Mouse (Mus musculus) hindbrain, embryonic 12.5 days (tissue): ENCODE data around the gene Gsk3a. TPM values are rescaled to one million over a fixed set of nuclear protein-coding genes. Genes with fewer than 3 reads are reported as not detected.

Experiments used
- ATAC-seq: fragments of 200-750 bp; cut with Nextera tagmentation; 2 replicates; pipeline ENCODE4 v1.8.0; 2017; ENCODE audit warnings: moderate TSS enrichment; ENCODE audit not compliant: low FRiP score
- H3K27ac ChIP-seq: fragments of 300-500 bp; sonication (generic); 2 replicates; pipeline ENCODE4 v1.5.1; 2016; ENCODE audit warnings: mild to moderate bottlenecking
- H3K27me3 ChIP-seq: fragments of 300-500 bp; sonication (generic); 2 replicates; pipeline ENCODE4 v1.6.1; 2016; ENCODE audit warnings: mild to moderate bottlenecking
- H3K36me3 ChIP-seq: fragments of 300-500 bp; sonication (generic); 2 replicates; pipeline ENCODE4 v1.6.1; 2016; ENCODE audit warnings: mild to moderate bottlenecking
- H3K4me1 ChIP-seq: fragments of 300-500 bp; sonication (generic); 2 replicates; pipeline ENCODE4 v1.6.1; 2016
- H3K4me2 ChIP-seq: fragments of 300-500 bp; sonication (generic); replicated peaks from 2 replicates; pipeline ENCODE4 v1.6.1; 2016; ENCODE audit warnings: mild to moderate bottlenecking
- H3K4me3 ChIP-seq: fragments of 300-500 bp; sonication (generic); 2 replicates; pipeline ENCODE4 v1.5.1; 2016; ENCODE audit warnings: mild to moderate bottlenecking
- H3K9ac ChIP-seq: fragments of 300-500 bp; sonication (generic); 2 replicates; pipeline ENCODE4 v1.6.1; 2016; ENCODE audit warnings: mild to moderate bottlenecking, moderate library complexity
- H3K9me3 ChIP-seq: fragments of 300-500 bp; sonication (generic); replicated peaks from 2 replicates; pipeline ENCODE4 v1.6.1; 2016; ENCODE audit warnings: mild to moderate bottlenecking
- WGBS: fragments of 180-500 bp; shearing (Covaris S2); methylation state at CpG from one replicate; pipeline ENCODE4 v1.1.7; 2016; 5-methylcytosine and 5-hydroxymethylcytosine counted together
- polyA plus RNA-seq: library from polyadenylated mRNA; unstranded; fragments of >200 nt; fragmentation: Nextera tagmentation; extraction: Ambion mirVana; gene quantifications from 2 replicates; pipeline ENCODE4 v1.2.1, GENCODE M21; 2016

Gene Gsk3a
- polyA plus RNA-seq, 1 experiment from 2014 or later, result 19.6 TPM

DNA sequence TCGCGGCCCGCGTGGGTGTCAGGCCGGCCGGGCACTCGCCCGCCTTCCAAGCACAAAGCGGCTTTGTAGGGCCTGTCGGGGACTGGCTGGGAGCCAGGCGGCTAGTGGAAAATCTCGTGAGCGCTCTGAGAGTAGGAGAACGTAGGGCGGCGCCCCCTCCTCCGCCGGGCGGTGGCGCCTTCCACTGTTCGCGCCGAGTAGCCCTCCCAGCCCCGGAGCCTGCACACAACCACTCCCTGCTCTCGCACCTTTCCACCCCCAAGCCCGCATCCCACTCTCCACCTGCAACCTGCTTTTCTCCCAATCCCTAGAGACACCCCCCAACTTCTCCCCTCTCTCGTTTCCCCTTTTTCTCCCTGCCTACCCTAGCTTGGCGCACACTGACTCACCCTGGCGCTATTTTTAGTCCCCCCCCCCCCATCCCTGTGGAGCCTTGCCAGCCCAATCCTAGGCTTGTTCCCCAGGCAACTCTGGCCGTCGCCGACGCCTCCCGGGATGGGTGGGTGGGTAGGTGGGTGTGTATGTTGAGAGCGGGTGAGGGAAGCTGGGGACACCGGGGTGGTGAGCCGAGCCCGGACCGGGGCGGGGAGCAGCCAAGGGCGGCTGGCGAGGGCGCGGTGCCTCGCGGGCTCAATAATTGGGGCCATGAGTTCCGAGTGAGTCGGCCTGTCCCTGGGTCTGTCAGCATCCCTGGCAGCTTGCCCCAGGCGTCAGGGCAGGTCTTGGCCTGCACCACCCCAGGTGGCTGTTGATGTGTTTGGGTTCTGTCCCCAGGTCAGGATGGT lies 41.6 kb upstream of the Gsk3a start:
- ATAC-seq, result peak; percentile 69
- Histone ChIP-seq H3K9ac (peak overlapping the region; percentile 86), H3K27ac (peak overlapping the region; percentile 99), H3K9me3 (no peaks in the 10 kb centered on the region), H3K4me3 (peak overlapping the region; percentile 60), H3K4me2 (peak overlapping the region; percentile 91), H3K4me1 (peaks cover 67% of the 10 kb centered on the region), H3K27me3 (no peaks in the 10 kb centered on the region), H3K36me3 (peaks cover 3% of the 10 kb centered on the region)
- WGBS, result under 1% methylated on average over 42 of the region's 49 CpGs

DNA sequence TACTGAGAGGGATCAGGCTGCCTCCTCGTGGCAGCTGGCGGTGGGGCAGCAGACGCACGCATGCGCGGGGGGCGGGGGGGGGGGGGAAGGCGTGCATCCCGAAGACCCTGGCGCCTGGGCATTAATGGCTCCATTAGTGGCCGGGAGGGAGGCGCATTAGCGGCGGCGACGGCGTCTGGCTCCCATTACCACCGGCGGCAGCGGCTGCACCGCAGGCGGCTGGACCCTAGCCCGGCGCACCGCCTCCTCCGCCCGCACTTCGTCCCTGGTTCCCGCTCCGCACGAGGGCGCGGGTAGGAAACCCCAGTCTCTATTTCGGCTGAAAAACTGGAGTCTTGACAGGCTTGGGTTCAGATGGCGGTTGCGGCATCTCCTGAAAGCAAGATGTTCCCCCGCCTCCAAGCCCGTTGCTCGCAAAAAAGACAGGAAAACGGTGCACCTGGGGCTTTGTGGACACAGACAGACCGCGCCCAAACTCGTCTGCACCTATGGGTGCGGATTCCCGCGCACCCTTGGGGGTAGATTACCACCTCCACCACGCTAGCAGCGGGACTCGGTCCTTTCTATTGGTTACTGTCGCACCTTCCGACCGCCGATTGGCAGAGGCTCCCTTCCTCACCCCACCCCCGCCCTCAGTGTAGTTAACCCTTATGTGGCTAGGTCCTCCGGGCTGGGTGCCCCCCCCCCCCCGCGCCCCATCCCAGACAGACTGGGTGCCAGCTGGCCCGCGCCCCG lies 40.9 kb upstream of the Gsk3a start:
- H3K4me3 ChIP-seq, result peak overlapping the region; percentile 60
- H3K9me3 ChIP-seq, result no peaks in the 10 kb centered on the region
- H3K27ac ChIP-seq, result peak overlapping the region; percentile 99
- ATAC-seq, result peak; percentile 72
- WGBS, result under 1% methylated on average over 48 of the region's 60 CpGs
- peak overlapping the region; percentile 86 for H3K9ac ChIP-seq
- peaks cover 8% of the 10 kb centered on the region for H3K36me3 ChIP-seq
- H3K4me1 ChIP-seq, result peaks cover 67% of the 10 kb centered on the region
- no peaks in the 10 kb centered on the region for H3K27me3 ChIP-seq
- H3K4me2 ChIP-seq, result peak overlapping the region; percentile 91

DNA sequence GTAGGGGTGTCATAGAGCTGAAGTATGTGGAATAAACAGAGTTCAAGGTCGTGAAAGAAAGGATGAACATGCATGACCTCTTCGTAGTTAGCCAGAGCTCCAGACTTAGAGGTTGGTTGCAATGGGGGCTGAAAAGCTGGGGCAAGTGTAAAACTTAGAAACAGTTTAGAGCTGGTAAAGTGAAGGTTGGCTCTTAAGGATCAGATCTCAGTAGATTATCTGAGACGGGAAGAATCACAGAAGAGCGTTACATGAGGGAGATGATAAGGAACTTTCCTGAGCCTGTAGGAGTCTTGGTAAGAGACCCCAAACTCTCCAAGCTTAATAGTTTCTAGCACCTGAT lies 40.3 kb upstream of the Gsk3a start:
- ATAC-seq, result no peak
- peak overlapping the region; percentile 86 for H3K9ac ChIP-seq
- WGBS, result 16% methylated on average over 4 of the region's 4 CpGs
- H3K9me3 ChIP-seq, result no peaks in the 10 kb centered on the region
- peak overlapping the region; percentile 99 for H3K27ac ChIP-seq
- peak overlapping the region; percentile 60 for H3K4me3 ChIP-seq
- H3K4me2 ChIP-seq, result peak overlapping the region; percentile 91
- peaks cover 65% of the 10 kb centered on the region for H3K4me1 ChIP-seq
- H3K27me3 ChIP-seq, result no peaks in the 10 kb centered on the region
- peaks cover 14% of the 10 kb centered on the region for H3K36me3 ChIP-seq

DNA sequence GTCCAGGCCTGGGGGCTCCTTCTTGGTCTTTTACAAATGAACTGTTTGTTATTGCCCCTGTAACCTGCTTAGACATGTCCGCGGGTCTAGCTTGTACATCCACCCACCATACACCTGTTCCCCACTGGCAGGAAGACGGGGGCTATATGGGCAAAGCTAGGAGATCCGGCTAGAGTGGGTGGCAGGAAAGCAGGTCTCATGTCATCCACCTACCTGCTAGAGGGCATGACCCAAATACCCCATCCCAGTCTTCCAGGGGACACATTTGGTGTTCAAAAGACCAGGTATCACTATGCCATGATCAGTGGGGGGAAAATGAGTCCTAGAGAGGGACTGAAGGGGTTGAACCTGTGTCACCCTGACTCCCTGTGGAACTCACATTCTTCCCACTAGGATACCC lies 39.8 kb upstream of the Gsk3a start:
- no peaks in the 10 kb centered on the region for H3K27me3 ChIP-seq
- peak overlapping the region; percentile 91 for H3K4me2 ChIP-seq
- peaks cover 64% of the 10 kb centered on the region for H3K4me1 ChIP-seq
- peak overlapping the region; percentile 99; the same call in 1 of the 2 replicates for H3K27ac ChIP-seq
- no peak for ATAC-seq
- WGBS, result 90% methylated on average over 4 of the region's 4 CpGs
- peak overlapping the region; percentile 86; the same call in 1 of the 2 replicates for H3K9ac ChIP-seq
- H3K9me3 ChIP-seq, result no peaks in the 10 kb centered on the region
- H3K4me3 ChIP-seq, result peak overlapping the region; percentile 60; the same call in 1 of the 2 replicates
- H3K36me3 ChIP-seq, result peaks cover 19% of the 10 kb centered on the region

DNA sequence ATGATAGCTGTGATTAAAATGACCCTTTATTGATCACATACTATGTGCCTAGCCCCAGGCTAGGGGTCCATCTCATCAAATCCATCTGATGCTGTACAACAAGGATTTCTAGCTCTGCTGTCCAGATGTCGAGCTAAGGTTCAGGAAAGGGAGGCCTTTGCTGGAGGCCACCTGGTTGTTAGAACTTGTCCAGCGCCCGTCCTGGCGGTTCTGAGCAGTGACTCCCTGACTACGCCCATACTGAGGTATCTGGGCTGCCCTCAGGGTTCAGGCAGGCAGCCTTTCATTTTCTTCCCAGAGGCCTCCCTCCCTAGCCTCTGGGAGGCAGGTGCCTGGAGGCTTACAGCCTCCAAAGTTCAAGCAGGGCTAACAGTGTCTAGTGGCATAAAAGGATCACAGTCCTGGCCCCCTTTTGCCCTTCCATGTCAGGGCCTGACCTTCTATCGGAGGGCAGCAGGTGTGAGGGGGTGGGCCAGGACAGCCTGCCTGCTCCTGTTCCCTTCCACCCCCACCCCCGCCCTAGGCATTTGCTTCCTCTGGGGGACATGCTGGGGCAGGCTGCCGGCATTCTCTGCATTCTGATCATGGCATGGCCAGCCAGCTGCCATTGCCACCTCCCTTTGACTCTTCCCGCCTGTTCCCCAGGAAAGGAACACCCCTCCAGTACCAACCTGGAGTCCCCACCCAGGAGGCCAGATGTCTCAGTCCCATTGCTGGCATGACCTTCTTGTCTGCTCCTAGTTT lies 38.1 kb upstream of the Gsk3a start:
- 54% methylated on average over 9 of the region's 9 CpGs for WGBS

DNA sequence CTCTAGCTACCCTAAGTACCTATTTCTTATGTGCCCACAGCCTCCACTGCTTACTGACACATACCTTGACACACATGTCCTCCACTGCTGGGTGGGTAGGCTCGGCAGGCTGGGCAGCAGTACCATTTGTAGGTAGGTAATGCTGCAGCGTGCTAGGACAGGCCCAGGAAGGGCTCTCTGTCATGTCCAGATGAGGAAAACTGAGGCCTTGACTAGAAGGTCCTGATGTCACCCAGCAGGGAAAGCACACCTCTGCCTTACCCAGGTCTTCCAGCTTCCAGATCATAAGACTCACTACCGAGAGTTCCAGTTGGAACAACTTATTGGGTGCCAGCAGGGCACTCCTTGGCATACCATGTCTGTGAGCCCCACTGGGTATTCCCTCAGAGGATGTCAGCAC lies 37.3 kb upstream of the Gsk3a start:
- Histone ChIP-seq H3K4me1 (peaks cover 51% of the 10 kb centered on the region), H3K27ac (no peak overlapping the region), H3K4me3 (no peak overlapping the region), H3K9me3 (no peaks in the 10 kb centered on the region), H3K36me3 (peaks cover 38% of the 10 kb centered on the region), H3K27me3 (no peaks in the 10 kb centered on the region), H3K4me2 (no peak overlapping the region; the same call in 1 of the 2 replicates), H3K9ac (no peak overlapping the region)
- 86% methylated on average over 3 of the region's 3 CpGs for WGBS
- ATAC-seq, result no peak

More for the DNA sequence above, 38.1 kb upstream of the Gsk3a start:
- H3K4me1 ChIP-seq, result peaks cover 54% of the 10 kb centered on the region
- H3K9ac ChIP-seq, result 0 out of 2 replicates have a peak overlapping the region, but pooled peaks have one; percentile 32
- H3K9me3 ChIP-seq, result no peaks in the 10 kb centered on the region
- H3K4me3 ChIP-seq, result no peak overlapping the region
- H3K27me3 ChIP-seq, result no peaks in the 10 kb centered on the region
- H3K4me2 ChIP-seq, result no peak overlapping the region
- ATAC-seq, result no peak
- 0 out of 2 replicates have a peak overlapping the region, but pooled peaks have one; percentile 17 for H3K27ac ChIP-seq
- H3K36me3 ChIP-seq, result peaks cover 36% of the 10 kb centered on the region

DNA sequence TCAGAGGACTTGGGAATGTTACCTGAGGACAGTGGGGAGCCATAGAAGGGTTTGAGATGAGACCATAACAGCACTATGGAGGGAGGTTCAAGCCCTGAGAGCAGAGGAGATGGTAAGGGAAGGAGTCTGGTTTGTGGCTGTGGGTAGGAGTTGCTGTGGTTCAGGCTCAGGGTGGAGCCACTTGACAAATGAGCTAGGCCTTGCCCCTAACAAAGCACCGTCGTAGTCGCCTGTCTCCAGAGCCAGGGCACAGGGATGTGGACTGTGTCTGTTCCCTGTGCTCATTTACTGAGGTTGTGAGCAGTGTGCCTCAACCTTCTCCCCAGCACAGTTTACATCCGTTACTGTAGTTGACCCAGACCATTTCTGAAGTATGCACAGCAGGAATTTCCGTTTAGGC lies 36.9 kb upstream of the Gsk3a start:
- Histone ChIP-seq H3K9me3 (no peaks in the 10 kb centered on the region), H3K27ac (no peak overlapping the region), H3K9ac (0 out of 2 replicates have a peak overlapping the region, but pooled peaks have one; percentile 24), H3K36me3 (peaks cover 38% of the 10 kb centered on the region), H3K27me3 (no peaks in the 10 kb centered on the region), H3K4me3 (no peak overlapping the region), H3K4me1 (peaks cover 51% of the 10 kb centered on the region), H3K4me2 (no peak overlapping the region; the same call in 1 of the 2 replicates)
- WGBS, result 52% methylated on average over 5 of the region's 5 CpGs
- ATAC-seq, result no peak

DNA sequence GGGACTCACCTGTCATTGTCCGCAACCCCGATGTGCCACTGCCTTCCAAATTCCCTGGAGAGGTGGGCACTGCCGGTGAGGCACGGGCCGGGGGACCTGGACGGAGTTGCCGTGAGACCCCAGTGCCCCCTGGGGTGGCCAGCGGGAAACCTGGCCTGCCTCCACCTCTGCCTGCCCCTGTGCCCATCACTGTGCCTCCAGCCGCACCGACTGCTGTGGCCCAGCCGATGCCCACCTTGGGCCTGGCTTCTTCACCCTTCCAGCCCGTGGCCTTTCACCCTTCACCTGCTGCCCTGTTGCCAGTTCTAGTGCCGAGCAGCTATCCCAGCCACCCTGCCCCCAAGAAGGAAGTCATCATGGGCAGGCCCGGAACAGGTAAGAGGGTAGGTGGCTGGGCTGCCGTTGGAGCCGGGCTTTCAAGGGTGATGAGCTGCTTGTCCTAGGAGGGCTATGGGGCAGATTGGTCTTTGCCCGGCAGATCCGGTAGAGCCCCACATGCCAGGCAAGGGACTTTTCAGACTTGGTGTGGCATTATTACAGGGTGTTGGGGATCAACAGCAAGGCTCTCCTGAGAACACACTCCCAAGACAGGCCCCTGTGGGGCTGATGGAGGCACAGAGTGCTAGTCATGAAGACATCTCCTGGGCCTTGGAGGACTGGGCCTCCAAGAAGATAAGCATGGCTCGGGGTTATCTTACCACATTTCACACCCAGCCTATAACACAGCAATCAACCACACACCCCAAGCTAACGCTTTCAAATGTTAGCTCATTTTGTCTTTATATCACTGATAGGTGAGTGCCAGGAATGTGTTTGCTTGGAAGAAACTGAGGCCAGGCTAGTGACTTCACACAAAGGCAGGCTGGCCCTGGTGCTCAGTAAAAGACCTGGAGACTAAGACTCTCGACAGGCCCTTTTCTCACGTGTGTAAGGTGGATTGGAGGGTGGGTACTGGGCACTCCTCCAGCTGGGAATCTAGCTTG lies 35.9 kb upstream of the Gsk3a start:
- ATAC-seq, result no peak
- H3K27me3 ChIP-seq, result no peaks in the 10 kb centered on the region
- peaks cover 38% of the 10 kb centered on the region for H3K36me3 ChIP-seq
- no peaks in the 10 kb centered on the region for H3K9me3 ChIP-seq
- H3K4me3 ChIP-seq, result no peak overlapping the region
- WGBS, result 92% methylated on average over 22 of the region's 22 CpGs
- no peak overlapping the region for H3K4me2 ChIP-seq
- no peak overlapping the region for H3K27ac ChIP-seq
- H3K9ac ChIP-seq, result peak overlapping the region; percentile 24; the same call in 1 of the 2 replicates
- H3K4me1 ChIP-seq, result peaks cover 56% of the 10 kb centered on the region

DNA sequence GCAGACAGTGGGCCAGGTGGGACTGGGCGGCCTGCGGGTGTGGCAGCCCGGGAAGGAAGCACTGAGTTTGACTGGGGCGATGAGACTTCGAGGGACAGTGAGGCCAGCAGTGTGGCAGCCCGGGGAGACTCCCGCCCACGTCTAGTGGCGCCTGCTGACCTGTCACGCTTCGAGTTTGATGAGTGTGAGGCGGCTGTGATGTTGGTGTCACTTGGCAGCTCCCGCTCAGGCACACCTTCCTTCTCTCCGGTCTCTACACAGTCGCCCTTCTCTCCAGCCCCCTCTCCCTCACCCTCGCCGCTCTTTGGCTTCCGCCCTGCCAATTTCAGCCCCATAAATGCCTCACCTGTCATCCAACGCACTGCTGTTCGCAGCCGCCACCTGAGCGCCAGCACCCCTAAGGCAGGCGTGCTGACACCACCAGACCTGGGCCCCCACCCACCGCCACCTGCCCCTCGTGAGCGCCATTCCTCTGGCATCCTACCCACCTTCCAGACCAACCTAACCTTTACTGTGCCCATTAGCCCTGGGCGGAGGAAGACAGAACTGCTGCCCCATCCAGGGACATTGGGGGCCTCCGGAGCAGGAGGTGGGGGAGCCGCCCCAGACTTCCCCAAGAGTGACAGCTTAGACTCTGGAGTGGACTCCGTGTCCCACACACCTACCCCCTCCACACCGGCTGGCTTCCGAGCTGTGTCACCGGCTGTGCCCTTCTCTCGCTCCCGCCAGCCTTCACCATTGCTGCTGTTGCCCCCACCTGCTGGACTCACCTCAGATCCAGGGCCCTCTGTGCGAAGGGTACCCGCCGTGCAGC lies 35.0 kb upstream of the Gsk3a start:
- peaks cover 51% of the 10 kb centered on the region for H3K4me1 ChIP-seq
- WGBS, result 89% methylated on average over 37 of the region's 38 CpGs
- 0 out of 2 replicates have a peak overlapping the region, but pooled peaks have one; percentile 7 for H3K4me3 ChIP-seq
- no peak overlapping the region for H3K9ac ChIP-seq
- H3K27me3 ChIP-seq, result no peaks in the 10 kb centered on the region
- no peak for ATAC-seq
- H3K36me3 ChIP-seq, result peaks cover 38% of the 10 kb centered on the region
- no peak overlapping the region for H3K4me2 ChIP-seq
- H3K27ac ChIP-seq, result no peak overlapping the region
- no peaks in the 10 kb centered on the region for H3K9me3 ChIP-seq

DNA sequence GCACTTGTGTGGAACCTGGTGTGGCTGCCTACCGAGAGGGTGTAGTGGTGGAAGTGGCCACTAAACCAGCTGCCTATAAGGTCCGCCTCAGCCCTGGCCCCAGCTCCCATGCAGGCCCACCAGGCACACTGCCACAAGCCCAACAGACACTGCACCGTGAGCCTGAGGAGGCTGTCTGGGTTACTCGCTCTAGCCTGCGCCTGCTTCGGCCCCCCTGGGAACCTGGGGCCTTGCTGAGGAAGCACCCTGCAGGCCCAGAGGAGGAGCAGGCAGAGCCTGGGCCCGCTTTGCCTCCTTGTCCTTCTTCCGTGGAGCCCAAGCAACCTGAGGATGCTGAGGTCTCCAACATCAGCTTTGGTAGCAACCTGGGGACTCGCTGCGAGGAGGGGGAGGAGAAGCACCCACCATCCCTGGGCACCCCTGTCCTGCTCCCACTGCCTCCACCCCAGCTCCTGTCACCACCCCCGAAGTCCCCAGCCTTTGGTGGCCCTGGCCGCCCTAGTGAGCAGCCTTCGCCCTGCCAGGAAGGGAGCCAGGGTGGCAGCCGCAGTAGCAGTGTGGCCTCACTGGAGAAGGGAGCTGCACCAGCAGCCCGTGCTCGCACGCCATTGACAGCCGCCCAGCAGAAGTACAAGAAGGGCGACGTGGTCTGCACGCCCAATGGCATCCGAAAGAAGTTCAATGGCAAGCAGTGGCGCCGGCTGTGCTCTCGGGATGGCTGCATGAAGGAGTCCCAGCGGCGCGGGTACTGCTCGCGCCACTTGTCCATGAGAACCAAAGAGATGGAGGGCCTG lies 34.2 kb upstream of the Gsk3a start:
- Histone ChIP-seq H3K27me3 (no peaks in the 10 kb centered on the region), H3K9ac (no peak overlapping the region), H3K4me1 (peaks cover 49% of the 10 kb centered on the region), H3K9me3 (no peaks in the 10 kb centered on the region), H3K4me2 (no peak overlapping the region), H3K4me3 (0 out of 2 replicates have a peak overlapping the region, but pooled peaks have one; percentile 7), H3K27ac (no peak overlapping the region), H3K36me3 (peaks cover 38% of the 10 kb centered on the region)
- ATAC-seq, result no peak
- 90% methylated on average over 30 of the region's 30 CpGs for WGBS
